In genomic region chr5:34369341-34370021, GRCm38 (mm10) we compare ENCODE assay signal across 7 mouse cellular contexts. TPM values are rescaled to one million over a fixed set of nuclear protein-coding genes. Genes with fewer than 3 reads are reported as not detected.
DNase-seq lines count a peak whose midpoint lies in the region; ATAC-seq lines count a peak whose summit lies in the region.

Gene Fam193a, plus strand, starts transcription at chr5:34369933.

- peak within 1 kb of the TSS; percentile 57 for H3K4me2 ChIP-seq in embryonic facial prominence, embryonic 12.5 days (replicated peaks)
- peak within 1 kb of the TSS; percentile 67 for H3K4me2 ChIP-seq in limb, embryonic 11.5 days (ENCODE audit: low read depth, severe bottlenecking)
- peak within 1 kb of the TSS; percentile 73 for H3K4me2 ChIP-seq in midbrain, embryonic 14.5 days (ENCODE audit: low read length)

- under 1% methylated on average over 40 of the region's 64 CpGs for WGBS in embryonic facial prominence, embryonic 12.5 days
- WGBS in limb, embryonic 11.5 days, result under 1% methylated on average over 52 of the region's 64 CpGs
- WGBS in midbrain, embryonic 14.5 days, result under 1% methylated on average over 59 of the region's 64 CpGs

- peaks cover 8% of the 10 kb centered on the region; the same call in 1 of the 2 replicates for H3K4me1 ChIP-seq in embryonic facial prominence, embryonic 12.5 days
- 0 out of 2 replicates have a peak, but pooled peaks cover 7% of the 10 kb centered on the region for H3K4me1 ChIP-seq in limb, embryonic 11.5 days (ENCODE audit: control insufficient read depth, insufficient read depth, low read length)
- H3K4me1 ChIP-seq in midbrain, embryonic 14.5 days (ENCODE audit: control insufficient read depth, insufficient read depth, low read length), result peaks cover 14% of the 10 kb centered on the region

- peak within 1 kb of the TSS; percentile 94 for H3K4me3 ChIP-seq in embryonic facial prominence, embryonic 12.5 days
- peak within 1 kb of the TSS; percentile 79 for H3K4me3 ChIP-seq in limb, embryonic 11.5 days (ENCODE audit: low read depth, low read length)
- peak within 1 kb of the TSS; percentile 88 for H3K4me3 ChIP-seq in midbrain, embryonic 14.5 days (replicated peaks; ENCODE audit: low read depth, low read length)

- DNase-seq in adrenal gland, postnatal 25 days, result peak; percentile 98
- peak; percentile 100 for DNase-seq in heart, adult 11 months
- peak; percentile 98 for DNase-seq in kidney, adult 18-20 months
- peak; percentile 97 for DNase-seq in limb, embryonic 11.5 days (ENCODE audit: low spot score)
- peak; percentile 99 for DNase-seq in midbrain, embryonic 14.5 days
- DNase-seq in spleen, adult 18-20 months, result peak; percentile 97 to 98

- H3K9ac ChIP-seq in embryonic facial prominence, embryonic 12.5 days, result peak within 1 kb of the TSS; percentile 91
- H3K9ac ChIP-seq in limb, embryonic 11.5 days (ENCODE audit: low read length), result peak within 1 kb of the TSS; percentile 96
- peak within 1 kb of the TSS; percentile 89 for H3K9ac ChIP-seq in midbrain, embryonic 14.5 days (replicated peaks; ENCODE audit: low read length)

- no peaks in the 10 kb centered on the region for H3K9me3 ChIP-seq in embryonic facial prominence, embryonic 12.5 days
- H3K9me3 ChIP-seq in limb, embryonic 11.5 days (ENCODE audit: control insufficient read depth, low read length), result no peaks in the 10 kb centered on the region
- H3K9me3 ChIP-seq in midbrain, embryonic 14.5 days (ENCODE audit: control insufficient read depth, low read length), result no peaks in the 10 kb centered on the region

- H3K36me3 ChIP-seq in embryonic facial prominence, embryonic 12.5 days, result 0 out of 2 replicates have a peak, but pooled peaks cover 7% of the 10 kb centered on the region
- no peaks in the 10 kb centered on the region for H3K36me3 ChIP-seq in limb, embryonic 11.5 days (ENCODE audit: control insufficient read depth, insufficient read depth, low read length)
- H3K36me3 ChIP-seq in midbrain, embryonic 14.5 days (ENCODE audit: control insufficient read depth, insufficient read depth, low read length), result no peaks in the 10 kb centered on the region

- peak within 1 kb of the TSS; percentile 82 for H3K27ac ChIP-seq in embryonic facial prominence, embryonic 12.5 days
- H3K27ac ChIP-seq in limb, embryonic 11.5 days (replicated peaks; ENCODE audit: low read depth, low read length), result peak within 1 kb of the TSS; percentile 84
- peak within 1 kb of the TSS; percentile 90 for H3K27ac ChIP-seq in midbrain, embryonic 14.5 days (replicated peaks; ENCODE audit: low read depth, low read length)

- H3K27me3 ChIP-seq in embryonic facial prominence, embryonic 12.5 days, result no peaks in the 10 kb centered on the region
- H3K27me3 ChIP-seq in limb, embryonic 11.5 days (ENCODE audit: control insufficient read depth, insufficient read depth, low read length), result no peaks in the 10 kb centered on the region
- no peaks in the 10 kb centered on the region for H3K27me3 ChIP-seq in midbrain, embryonic 14.5 days (ENCODE audit: control insufficient read depth, insufficient read depth, low read length)

- peak; percentile 100 for ATAC-seq in embryonic facial prominence, embryonic 12.5 days (ENCODE audit: insufficient number of reproducible peaks, insufficient read depth, low FRiP score, low TSS enrichment)
- ATAC-seq in limb, embryonic 11.5 days (ENCODE audit: insufficient number of reproducible peaks, low FRiP score, low TSS enrichment, low read depth), result peak; percentile 99
- ATAC-seq in midbrain, embryonic 14.5 days (ENCODE audit: low FRiP score, low TSS enrichment), result peak; percentile 100

RNA-seq across cellular contexts. Expression of gene Fam193a, which starts in this region (rescaled TPM):
- total RNA-seq in adrenal gland, postnatal 25 days (2021), result 38.0 and 38.3 TPM in 2 replicates
- 15.8 and 15.9 TPM in 2 replicates for polyA plus RNA-seq in embryonic facial prominence, embryonic 12.5 days (2016; fragmentation: Nextera tagmentation; extraction: Ambion mirVana)
- 15.3 and 16.5 TPM in 2 replicates for polyA plus RNA-seq in limb, embryonic 11.5 days (2014; fragmentation: Nextera tagmentation; extraction: Ambion mirVana)
- 20.8 and 21.9 TPM in 2 replicates for polyA plus RNA-seq in midbrain, embryonic 14.5 days (2014; fragmentation: Nextera tagmentation; extraction: Ambion mirVana)

Comparison
In these comparisons a context has a peak if more than half of its experiments do, and no peak if none do; other contexts are left out.
1. Peak in every context shown above with its lines: DNase-seq, ATAC-seq, H3K4me3 ChIP-seq and H3K27ac ChIP-seq.